Mouse (Mus musculus) embryonic facial prominence, embryonic 14.5 days (tissue): Measurements from ENCODE around the gene Clip1. TPM values are rescaled to one million over a fixed set of nuclear protein-coding genes. Genes with fewer than 3 reads are reported as not detected.
A peak's percentile ranks its signal among the peaks of the same experiment; 100 is the strongest.
"Not testable (repeated sequence)": the region's sequence is repeated elsewhere in the genome, so short reads cannot be mapped to it uniquely, and the experiment has no call there.

Source experiments
- ATAC-seq: fragments of 200-750 bp; cut with Nextera tagmentation; 2 replicates; pipeline ENCODE4 v1.8.0; 2017; ENCODE audit warnings: low read depth, moderate number of reproducible peaks, moderate TSS enrichment
- DNase-seq: peaks from one replicate; pipeline ENCODE4 v3.0.0-alpha.2; 2015; ENCODE audit warnings: low spot score
- H3K27ac ChIP-seq: fragments of 300-500 bp; sonication (generic); replicated peaks from 2 replicates; pipeline ENCODE4 v1.5.1; 2014; ENCODE audit warnings: low read depth, mild to moderate bottlenecking, low read length, moderate library complexity
- H3K27me3 ChIP-seq: fragments of 300-500 bp; sonication (generic); replicated peaks from 2 replicates; pipeline ENCODE4 v1.6.1; 2014; ENCODE audit warnings: low read length; ENCODE audit not compliant: control insufficient read depth, insufficient read depth
- H3K36me3 ChIP-seq: fragments of 300-500 bp; sonication (generic); 2 replicates; pipeline ENCODE4 v1.6.1; 2014; ENCODE audit warnings: low read length, mixed read lengths; ENCODE audit not compliant: control insufficient read depth, insufficient read depth
- H3K4me1 ChIP-seq: fragments of 300-500 bp; sonication (generic); 2 replicates; pipeline ENCODE4 v1.6.1; 2014; ENCODE audit warnings: antibody characterized with exemption, low read length; ENCODE audit not compliant: control insufficient read depth, insufficient read depth
- H3K4me2 ChIP-seq: fragments of 300-500 bp; sonication (generic); 2 replicates; pipeline ENCODE4 v1.6.1; 2014; ENCODE audit warnings: low read depth, mild to moderate bottlenecking, low read length, moderate library complexity, mixed read lengths
- H3K4me3 ChIP-seq: fragments of 300-500 bp; sonication (generic); 2 replicates; pipeline ENCODE4 v1.5.1; 2014; ENCODE audit warnings: low read depth, mild to moderate bottlenecking, low read length
- H3K9ac ChIP-seq: fragments of 300-500 bp; sonication (generic); 2 replicates; pipeline ENCODE4 v1.6.1; 2014; ENCODE audit warnings: low read depth, mild to moderate bottlenecking, low read length, moderate library complexity, mixed read lengths
- H3K9me3 ChIP-seq: fragments of 300-500 bp; sonication (generic); 2 replicates; pipeline ENCODE4 v1.6.1; 2016; ENCODE audit warnings: low read length; ENCODE audit not compliant: control insufficient read depth
- WGBS: fragments of 180-500 bp; shearing (Covaris S2); extraction: QIAGEN DNeasy Blood & Tissue Kit; methylation state at CpG from one replicate; pipeline ENCODE4 v1.1.7; 2014; 5-methylcytosine and 5-hydroxymethylcytosine counted together
- polyA plus RNA-seq: library from polyadenylated mRNA; unstranded; fragments of >200 nt; fragmentation: Nextera tagmentation; extraction: Ambion mirVana; gene quantifications from 2 replicates; pipeline ENCODE4 v1.2.1, GENCODE M21; 2014

Gene Clip1
- 31.1 and 33.4 TPM in 2 replicates for polyA plus RNA-seq

DNA sequence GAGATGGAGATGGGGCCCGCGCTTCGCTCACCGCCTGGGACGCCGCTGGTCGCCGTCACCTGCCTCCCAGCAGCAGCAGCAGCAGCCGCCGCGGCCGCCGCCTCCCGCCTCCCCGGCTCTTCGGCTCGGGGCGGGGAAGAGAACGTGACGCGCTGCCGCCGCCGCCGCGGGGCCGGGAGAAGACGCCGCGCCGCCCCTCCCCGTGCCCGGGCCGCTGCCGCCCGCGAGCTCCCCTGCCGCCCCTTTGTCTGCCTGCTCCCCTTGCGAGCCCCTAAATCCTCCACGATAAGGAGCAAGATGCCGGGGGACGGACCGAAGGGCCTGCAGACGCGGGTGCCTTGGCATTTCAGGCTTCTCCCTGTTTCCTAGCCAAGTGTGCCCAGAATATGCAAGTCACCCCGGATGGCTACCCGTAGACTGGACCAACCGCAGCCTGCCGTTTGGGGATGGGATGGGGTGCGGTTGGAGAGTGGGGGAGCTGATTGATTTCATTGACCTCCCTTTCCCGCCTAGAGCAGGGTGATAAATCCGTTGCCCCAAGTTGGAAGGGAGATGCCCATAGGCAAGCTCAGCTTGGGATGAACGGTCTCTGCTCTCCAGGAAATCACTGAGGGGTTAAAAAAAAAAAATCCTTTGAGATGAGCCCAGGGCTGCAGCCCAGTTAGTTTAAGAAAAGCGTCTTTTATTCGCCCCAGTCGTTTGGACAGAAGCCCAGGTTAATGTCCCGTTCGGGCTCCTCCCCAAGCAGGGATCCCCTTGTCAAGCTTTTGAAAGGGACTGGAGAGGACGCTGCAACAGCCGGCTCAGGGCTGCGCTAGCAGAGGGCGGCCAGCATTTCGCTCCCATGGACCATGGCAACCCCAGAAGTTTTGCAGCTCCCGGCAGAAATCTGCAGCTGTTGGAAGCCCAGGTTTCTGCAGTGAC is at the start of gene Clip1:
Gene Clip1, minus strand, starts transcription at position 398 of the 924 bp plus-strand sequence.
- Histone ChIP-seq H3K27me3 (no peaks in the 10 kb centered on the region), H3K4me1 (peaks cover 22% of the 10 kb centered on the region), H3K4me2 (peak within 1 kb of the TSS; percentile 87), H3K27ac (peak within 1 kb of the TSS; percentile 93), H3K4me3 (peak within 1 kb of the TSS; percentile 95), H3K9me3 (no peaks in the 10 kb centered on the region), H3K9ac (peak within 1 kb of the TSS; percentile 98), H3K36me3 (no peaks in the 10 kb centered on the region)
- peak; percentile 74 for DNase-seq
- peak; percentile 81 for ATAC-seq
- WGBS: under 1% methylated on average over 32 of the region's 64 CpGs

GRCm38 (mm10) chr5:123730981-123731380 is 46.6 kb upstream of the Clip1 start:
- no peak overlapping the region for H3K4me3 ChIP-seq
- no peak for ATAC-seq
- peaks cover 87% of the 10 kb centered on the region for H3K36me3 ChIP-seq
- no peaks in the 10 kb centered on the region for H3K4me1 ChIP-seq
- DNase-seq: no peak
- H3K9me3 ChIP-seq: no peaks in the 10 kb centered on the region
- H3K9ac ChIP-seq: no peak overlapping the region
- H3K27ac ChIP-seq: no peak overlapping the region
- 92% methylated on average over 2 of the region's 2 CpGs for WGBS
- no peaks in the 10 kb centered on the region for H3K27me3 ChIP-seq
- H3K4me2 ChIP-seq: no peak overlapping the region

GRCm38 (mm10) chr5:123723816-123724215 is 39.4 kb upstream of the Clip1 start:
- H3K4me2 ChIP-seq, H3K4me1 ChIP-seq, ATAC-seq, H3K9me3 ChIP-seq, H3K9ac ChIP-seq, H3K27ac ChIP-seq, H3K27me3 ChIP-seq, H3K4me3 ChIP-seq, DNase-seq: not testable (repeated sequence)
- peaks cover 18% of the 10 kb centered on the region for H3K36me3 ChIP-seq
- WGBS: 90% methylated on average over 7 of the region's 7 CpGs

DNA sequence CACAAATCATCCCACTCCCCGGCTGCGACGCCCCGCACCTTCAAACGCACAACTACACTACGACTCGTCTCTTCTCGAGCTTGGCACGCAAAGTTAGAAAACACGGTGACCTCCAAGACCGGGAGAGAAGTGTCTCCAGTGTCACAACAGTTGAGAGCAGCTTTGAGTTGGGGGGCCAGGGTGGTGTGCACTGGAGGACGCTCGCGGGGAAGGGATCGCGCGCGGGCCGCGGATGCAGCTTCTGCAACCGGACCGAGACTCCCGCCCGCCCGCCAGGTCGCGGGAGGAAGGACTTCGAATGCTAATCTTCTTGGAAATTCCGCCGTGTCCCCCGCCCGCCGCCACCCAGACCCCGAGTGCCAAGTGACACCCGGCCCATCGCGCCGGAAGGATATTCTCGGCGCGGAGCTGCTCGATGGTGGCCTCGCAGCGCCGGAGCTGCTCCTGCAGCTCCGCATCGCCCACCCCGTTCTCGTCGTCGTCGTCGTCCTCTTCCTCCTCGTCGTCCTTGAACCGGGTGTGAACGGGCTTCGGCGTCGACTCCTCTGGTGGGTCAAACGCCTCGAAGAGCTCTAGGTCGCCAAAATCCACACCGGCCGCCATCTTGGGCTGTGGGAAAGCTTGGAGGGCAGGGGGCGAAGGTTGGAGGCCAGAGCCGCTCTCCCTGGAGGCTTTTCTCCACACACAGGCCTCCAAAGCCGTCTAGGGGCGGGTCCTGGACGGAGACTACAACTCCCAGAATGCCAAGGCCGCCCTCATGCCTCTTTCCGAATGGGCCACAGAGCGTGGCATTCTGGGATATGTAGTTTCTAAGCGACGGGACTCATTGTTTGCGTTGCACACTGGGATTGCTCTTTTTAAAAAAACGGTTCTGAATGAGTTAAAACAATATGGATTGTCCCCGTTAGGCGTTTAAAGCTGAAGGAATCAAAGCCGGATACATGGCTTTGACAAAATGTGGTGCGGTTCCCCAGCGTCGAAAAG is 36.2 kb upstream of the Clip1 start, which contains the start of gene Zcchc8:
Gene Zcchc8, minus strand, starts transcription at position 773 of the 984 bp plus-strand sequence.
- Histone ChIP-seq H3K9ac (peak within 1 kb of the TSS; percentile 94), H3K4me1 (peaks cover 12% of the 10 kb centered on the region), H3K4me2 (peak within 1 kb of the TSS; percentile 81), H3K27me3 (no peaks in the 10 kb centered on the region), H3K36me3 (peaks cover 25% of the 10 kb centered on the region), H3K27ac (peak within 1 kb of the TSS; percentile 85), H3K9me3 (no peaks in the 10 kb centered on the region), H3K4me3 (peak within 1 kb of the TSS; percentile 89)
- peak; percentile 99 for DNase-seq
- ATAC-seq: peak; percentile 100
- WGBS: under 1% methylated on average over 57 of the region's 83 CpGs

DNA sequence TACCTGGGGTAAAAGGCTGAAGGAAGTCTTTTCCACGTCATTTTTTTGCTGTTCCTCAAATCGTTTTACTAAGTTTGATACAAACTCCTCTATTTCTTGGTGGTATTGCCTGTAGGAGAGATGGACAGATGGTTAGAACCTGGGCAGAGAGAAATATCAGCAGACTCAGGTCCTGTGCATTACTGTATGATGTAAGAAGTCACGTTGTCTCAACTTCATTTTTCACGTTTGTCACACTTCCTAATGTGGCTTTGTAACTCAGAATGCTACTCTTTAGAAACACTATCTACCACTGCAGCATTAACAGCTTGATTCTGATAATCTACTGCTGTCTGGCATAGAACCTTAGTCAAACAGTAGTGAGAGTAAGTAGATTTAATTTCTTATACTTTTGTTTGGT is 30.2 kb upstream of the Clip1 start:
- no peak overlapping the region for H3K4me3 ChIP-seq
- peaks cover 12% of the 10 kb centered on the region; the same call in 1 of the 2 replicates for H3K4me1 ChIP-seq
- WGBS: 92% methylated on average over 4 of the region's 4 CpGs
- ATAC-seq: no peak
- H3K4me2 ChIP-seq: no peak overlapping the region
- H3K9me3 ChIP-seq: no peaks in the 10 kb centered on the region
- H3K27me3 ChIP-seq: no peaks in the 10 kb centered on the region
- no peak overlapping the region for H3K9ac ChIP-seq
- no peak overlapping the region for H3K27ac ChIP-seq
- DNase-seq: no peak
- H3K36me3 ChIP-seq: peaks cover 83% of the 10 kb centered on the region

DNA sequence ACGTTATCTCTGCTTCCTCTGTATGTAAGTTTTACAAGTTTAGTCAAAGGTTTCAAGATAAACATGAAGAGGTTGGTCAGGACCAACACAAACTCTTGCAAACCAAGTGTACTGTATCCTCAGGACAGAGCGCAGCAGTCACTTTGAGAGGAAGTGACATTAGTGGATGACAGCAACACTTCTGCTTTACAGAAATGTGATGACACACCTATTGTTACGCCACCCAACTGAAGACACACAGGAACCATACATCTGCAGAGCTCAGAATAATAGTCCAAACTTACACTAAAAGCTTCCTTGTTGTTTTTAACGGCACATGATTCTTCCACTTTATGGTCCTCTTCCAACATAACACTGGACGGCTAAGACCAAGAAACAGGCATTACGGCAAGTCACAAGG is 29.4 kb upstream of the Clip1 start:
- Histone ChIP-seq H3K9me3 (no peaks in the 10 kb centered on the region), H3K4me3 (no peak overlapping the region), H3K9ac (no peak overlapping the region), H3K27ac (no peak overlapping the region), H3K36me3 (peaks cover 91% of the 10 kb centered on the region), H3K27me3 (no peaks in the 10 kb centered on the region), H3K4me2 (no peak overlapping the region), H3K4me1 (peaks cover 9% of the 10 kb centered on the region; the same call in 1 of the 2 replicates)
- no peak for ATAC-seq
- no peak for DNase-seq
- WGBS: 93% methylated on average over 6 of the region's 6 CpGs

- no peak overlapping the region for H3K4me3 ChIP-seq
- 83% methylated on average over 4 of the region's 4 CpGs for WGBS
- no peak overlapping the region for H3K9ac ChIP-seq
- H3K4me2 ChIP-seq: no peak overlapping the region
- H3K4me1 ChIP-seq: no peaks in the 10 kb centered on the region
- DNase-seq (no peak), ATAC-seq (no peak)
- H3K36me3 ChIP-seq: peaks cover 98% of the 10 kb centered on the region
- no peaks in the 10 kb centered on the region for H3K9me3 ChIP-seq
- no peak overlapping the region for H3K27ac ChIP-seq
- no peaks in the 10 kb centered on the region for H3K27me3 ChIP-seq
These were observed 25.2 kb upstream of the Clip1 start for GRCm38 (mm10) chr5:123709571-123709970.

DNA sequence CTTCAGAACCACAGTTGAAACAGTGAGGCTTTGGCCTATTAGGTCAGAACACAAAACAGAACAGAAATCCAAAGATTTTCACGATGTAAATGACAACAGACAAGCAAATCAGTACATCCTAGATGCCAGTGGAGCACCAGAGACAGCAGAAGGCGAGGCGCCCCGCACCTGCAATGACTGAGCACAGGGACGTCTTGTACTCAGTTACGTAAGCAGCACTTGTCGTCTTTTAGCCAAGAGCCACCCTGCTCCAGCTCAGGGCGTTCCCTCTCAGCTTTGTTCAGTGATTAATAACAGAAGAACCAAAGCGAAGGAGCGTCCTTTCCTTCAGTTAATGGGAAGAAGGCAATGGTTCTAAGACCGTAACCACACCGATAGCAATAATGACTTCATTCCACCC is 24.2 kb upstream of the Clip1 start:
- Histone ChIP-seq H3K27ac (no peak overlapping the region), H3K9ac (no peak overlapping the region), H3K4me3 (no peak overlapping the region), H3K27me3 (no peaks in the 10 kb centered on the region), H3K9me3 (no peaks in the 10 kb centered on the region), H3K4me1 (no peaks in the 10 kb centered on the region), H3K4me2 (no peak overlapping the region), H3K36me3 (peaks cover 98% of the 10 kb centered on the region)
- DNase-seq (no peak), ATAC-seq (no peak)
- 88% methylated on average over 12 of the region's 12 CpGs for WGBS
